ENCODE assay signal across 19 mouse cellular contexts in genomic region chr2:119411674-119412073, GRCm38 (mm10).
DNase-seq lines count a peak whose midpoint lies in the region; ATAC-seq and TF ChIP-seq lines count a peak whose summit lies in the region.
"Had no signal": no experiment of that assay in that cellular context is flagged by ENCODE, and none has a peak within 500 bp of the region (broad histone marks: within the 10 kb centered on the region; RNA-seq: fewer than 3 reads in every experiment).

No protein-coding gene starts in this region.

- no peak for ATAC-seq in heart, embryonic 13.5 days (ENCODE audit: extremely low read depth, insufficient number of reproducible peaks, low FRiP score, low TSS enrichment)
- 0 out of 2 replicates have a peak, but pooled peaks have one; percentile 25 for ATAC-seq in lung, postnatal 0 days
- ATAC-seq: forebrain, embryonic 16.5 days; intestine, embryonic 15.5 days had no signal

- no peak overlapping the region for H3K4me2 ChIP-seq in heart, embryonic 13.5 days
- H3K4me2 ChIP-seq in lung, postnatal 0 days (replicated peaks; ENCODE audit: low read depth, low read length), result no peak overlapping the region
- H3K4me2 ChIP-seq: hindbrain, embryonic 14.5 days; intestine, embryonic 15.5 days; limb, embryonic 12.5 days had no signal

- peaks cover 15% of the 10 kb centered on the region; the same call in 1 of the 2 replicates for H3K4me1 ChIP-seq in heart, embryonic 13.5 days
- H3K4me1 ChIP-seq in lung, postnatal 0 days (ENCODE audit: insufficient read depth, low read depth, low read length), result peaks cover 6% of the 10 kb centered on the region; the same call in 1 of the 2 replicates
- H3K4me1 ChIP-seq: intestine, embryonic 15.5 days; limb, embryonic 12.5 days had no signal

- H3K4me3 ChIP-seq in layer of hippocampus, adult 2 months, result no peak overlapping the region
- no peak overlapping the region for H3K4me3 ChIP-seq in heart, embryonic 13.5 days
- H3K4me3 ChIP-seq in lung, postnatal 0 days (ENCODE audit: low read depth, low read length), result no peak overlapping the region
- H3K4me3 ChIP-seq: intestine, embryonic 15.5 days; limb, embryonic 12.5 days; megakaryocyte, embryonic 14.5 days had no signal

- no peaks in the 10 kb centered on the region for H3K9me3 ChIP-seq in heart, embryonic 13.5 days
- no peaks in the 10 kb centered on the region for H3K9me3 ChIP-seq in lung, postnatal 0 days (ENCODE audit: low read length)
- H3K9me3 ChIP-seq: intestine, embryonic 15.5 days; limb, embryonic 12.5 days; megakaryocyte, embryonic 14.5 days had no signal

- TF ChIP-seq CTCF in layer of hippocampus, adult 2 months (conservative IDR thresholded peaks at IDR 0.05), result no peak
- TF ChIP-seq CTCF in lung, postnatal 0 days (IDR thresholded peaks at IDR 0.05), result no peak

- H3K9ac ChIP-seq in heart, embryonic 13.5 days, result no peak overlapping the region
- no peak overlapping the region for H3K9ac ChIP-seq in lung, postnatal 0 days (replicated peaks; ENCODE audit: low read depth)
- H3K9ac ChIP-seq: hindbrain, embryonic 14.5 days; intestine, embryonic 15.5 days; limb, embryonic 12.5 days; liver, embryonic 14.5 days had no signal

- 59% methylated on average over 2 of the region's 2 CpGs for WGBS in heart, embryonic 13.5 days
- 46% methylated on average over 2 of the region's 2 CpGs for WGBS in lung, postnatal 0 days

- peak; percentile 12 to 62 for DNase-seq in heart, adult 9 months (ENCODE audit: low spot score in 2 of 2)
- DNase-seq in heart, postnatal 4 days, result no peak
- no peak for DNase-seq in layer of hippocampus, adult 2 months (ENCODE audit: low spot score in 2 of 2)
- no peak for DNase-seq in layer of hippocampus, adult 9-11 months
- peak; percentile 9 for DNase-seq in lung, postnatal 0 days (ENCODE audit: low spot score)
- no peak for DNase-seq in thymus, postnatal 10 days (ENCODE audit: low spot score in 2 of 2)
- DNase-seq in retina, postnatal 1 day, result no peak
- DNase-seq: adrenal gland, postnatal 10 days; B cell, adult 2 months; cerebellum, adult 11 months; cerebellum, postnatal 25 days; spleen, adult 18-20 months had no signal

- H3K27ac ChIP-seq in layer of hippocampus, adult 2 months, result peak overlapping the region; percentile 63; the same call in 1 of the 2 replicates
- peak overlapping the region; percentile 51 for H3K27ac ChIP-seq in heart, embryonic 13.5 days (replicated peaks)
- no peak overlapping the region for H3K27ac ChIP-seq in lung, postnatal 0 days (ENCODE audit: low read length)
- H3K27ac ChIP-seq: intestine, embryonic 15.5 days; limb, embryonic 12.5 days; liver, embryonic 14.5 days had no signal

- peaks cover 94% of the 10 kb centered on the region for H3K36me3 ChIP-seq in heart, embryonic 13.5 days
- H3K36me3 ChIP-seq in lung, postnatal 0 days (ENCODE audit: insufficient read depth, low read length), result peaks cover 4% of the 10 kb centered on the region; the same call in 1 of the 2 replicates

- H3K27me3 ChIP-seq in heart, embryonic 13.5 days (replicated peaks), result no peaks in the 10 kb centered on the region
- H3K27me3 ChIP-seq in lung, postnatal 0 days (replicated peaks; ENCODE audit: insufficient read depth, low read length), result no peaks in the 10 kb centered on the region
- H3K27me3 ChIP-seq: intestine, embryonic 15.5 days; limb, embryonic 12.5 days; megakaryocyte, embryonic 14.5 days had no signal

- TF ChIP-seq EP300 in lung, postnatal 0 days (IDR thresholded peaks at IDR 0.05), result peak; percentile 52; the same call in 1 of the 2 replicates

Comparison
In these comparisons a context has a peak if more than half of its experiments do, and no peak if none do; other contexts are left out.
1. DNase-seq: peak in heart, adult 9 months (2 of 2) and lung, postnatal 0 days (single experiment); none in heart, postnatal 4 days (single experiment), layer of hippocampus, adult 2 months (0 of 2), layer of hippocampus, adult 9-11 months (single experiment), thymus, postnatal 10 days (0 of 2) and retina, postnatal 1 day (single experiment).